Mouse (Mus musculus): ENCODE data around the gene Elk1.

Elk1 gene

DNA sequence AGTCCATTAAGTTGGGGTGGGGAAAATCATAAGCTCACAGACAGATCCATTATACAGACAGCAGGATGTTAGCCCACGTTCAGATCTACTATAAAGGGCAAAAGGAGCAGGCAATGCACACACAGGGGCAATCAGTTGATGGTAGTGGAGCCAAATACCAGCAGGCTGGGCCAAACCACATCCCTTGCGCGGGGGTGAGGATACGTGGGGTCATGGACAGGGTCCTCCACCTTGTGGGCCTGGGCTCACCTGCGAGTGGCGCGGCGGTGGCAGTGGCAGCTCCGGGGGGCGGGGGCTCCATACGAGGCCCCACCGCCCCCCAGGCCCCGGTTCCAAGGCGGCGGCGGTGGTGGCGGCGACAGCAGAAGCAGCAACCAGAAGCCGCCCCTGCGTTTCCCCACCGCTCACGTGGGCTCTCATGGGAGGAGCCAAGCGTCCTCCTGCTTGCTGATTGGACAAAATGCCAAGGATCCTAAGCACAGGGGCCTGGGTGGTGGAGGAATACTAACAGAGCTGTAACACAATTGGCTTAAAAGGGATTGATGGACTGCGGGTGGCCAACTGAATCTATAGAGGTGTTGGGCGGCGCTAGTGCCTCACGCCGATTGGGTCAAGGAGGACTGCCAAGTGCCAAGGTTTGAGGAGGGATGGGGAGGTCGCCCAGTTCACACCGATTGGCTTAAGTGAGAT lies at the start of gene Elk1:
TSS of gene Elk1 (minus strand) at position 418 of the 690 bp plus-strand sequence.
- peak; percentile 91 for DNase-seq (ENCODE audit: low spot score)

DNA sequence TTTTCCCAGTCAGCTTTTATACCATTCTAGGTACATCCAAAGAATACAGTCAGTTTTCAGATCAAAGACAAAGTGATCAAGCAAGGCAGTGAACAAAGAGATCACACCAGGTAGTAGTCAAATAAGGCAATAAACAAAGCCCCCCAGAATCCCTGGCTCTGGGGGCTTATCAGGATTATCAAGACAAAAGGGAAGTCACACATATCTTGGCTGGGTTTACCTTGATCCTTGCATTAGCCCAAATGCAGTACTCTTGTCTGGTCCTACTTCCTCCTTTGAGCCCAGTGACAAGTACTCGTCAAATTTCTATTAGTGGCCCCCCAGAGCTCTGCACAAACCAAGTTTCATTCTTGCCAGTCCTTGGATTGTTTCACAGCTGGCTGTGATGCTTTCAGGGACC lies 30.5 kb upstream of the Elk1 start:
- DNase-seq (ENCODE audit: low spot score) = no peak

DNA sequence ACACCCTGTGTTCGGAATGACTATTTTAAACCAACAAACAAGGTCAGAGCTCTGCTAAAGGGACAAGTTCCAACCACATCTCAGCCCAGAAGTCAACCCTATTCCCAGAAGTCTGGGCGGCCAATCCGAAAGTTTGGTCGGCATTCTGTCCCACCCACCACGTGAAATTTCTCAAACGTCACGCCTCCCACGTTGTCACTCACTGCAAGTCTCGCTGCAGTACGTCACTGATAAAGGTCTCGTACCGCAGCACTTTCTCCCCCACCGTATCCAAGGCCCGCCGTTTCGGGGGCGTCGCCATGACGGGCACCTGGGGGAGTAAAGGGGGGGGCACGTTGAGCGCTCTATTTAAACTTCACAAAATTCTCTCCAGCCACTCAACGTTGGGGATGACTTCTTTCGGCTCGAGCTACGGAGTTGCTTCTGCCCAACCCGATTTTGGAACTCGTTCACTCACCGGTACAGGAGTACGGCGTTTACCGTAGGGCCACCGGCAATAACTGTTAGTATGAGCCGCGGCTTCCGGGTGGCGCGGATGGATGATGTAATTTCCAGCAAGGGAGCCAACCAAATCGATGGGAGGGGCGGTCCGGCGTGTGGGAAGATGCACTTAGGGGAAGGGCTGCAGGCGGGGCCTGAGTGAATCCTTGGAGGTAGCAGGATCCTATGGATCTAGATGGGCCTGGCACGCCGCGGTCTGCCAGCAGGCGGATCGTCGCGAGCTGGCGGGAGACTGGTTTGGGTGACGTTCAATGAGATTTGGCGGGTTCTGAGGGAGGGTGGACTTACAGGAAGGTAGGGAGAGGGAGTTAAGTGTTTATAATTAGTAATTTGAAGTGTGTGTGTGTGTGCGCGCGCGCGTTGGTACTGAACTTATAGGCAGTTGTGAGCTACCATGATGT lies 11.3 kb upstream of the Elk1 start, which contains the start of gene Uxt:
TSS of gene Uxt (minus strand) at position 541 of the 902 bp plus-strand sequence.
- DNase-seq (ENCODE audit: low spot score) = peak; percentile 91

DNA sequence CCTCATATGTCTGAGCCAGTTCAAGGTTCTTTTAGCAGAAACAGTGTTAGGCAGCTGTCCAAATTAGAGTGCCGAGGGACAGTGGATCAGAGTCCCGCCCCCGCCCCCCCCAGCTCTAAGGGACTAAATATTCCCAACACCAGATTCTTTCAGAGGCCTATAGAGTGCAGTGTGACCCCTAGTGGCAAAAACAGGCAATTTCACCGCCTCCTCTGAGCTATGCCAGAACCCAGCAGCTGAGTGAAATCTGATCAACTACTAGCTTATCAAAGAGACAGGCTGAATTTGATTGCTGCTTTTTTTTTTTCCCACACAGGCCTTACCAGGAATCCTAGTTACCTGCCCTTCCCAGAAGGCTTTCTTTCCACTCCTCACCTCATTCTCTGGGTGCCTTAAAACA lies 4.4 kb downstream of the Elk1 start:
- peak; percentile 55 for DNase-seq (ENCODE audit: low spot score)

DNA sequence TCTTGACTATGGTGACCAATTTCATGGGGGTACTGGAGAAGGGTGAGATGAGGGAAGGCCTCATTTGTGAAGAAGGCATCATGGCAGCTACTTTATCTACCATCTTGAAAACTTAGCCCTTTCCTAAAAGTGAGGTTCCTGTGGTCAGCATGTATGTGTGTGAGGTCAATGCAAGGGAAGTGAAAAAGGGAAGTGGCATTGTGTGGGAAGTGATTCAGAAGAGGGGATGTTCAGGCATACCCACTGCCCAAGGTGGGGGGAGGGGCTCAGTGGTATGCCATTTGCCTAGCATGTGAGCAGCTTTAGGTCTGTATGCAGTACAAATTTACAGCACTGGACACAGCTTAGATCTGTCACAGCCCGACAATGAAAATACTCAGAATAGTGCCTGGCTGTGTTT lies 18.4 kb downstream of the Elk1 start:
- DNase-seq (ENCODE audit: low spot score) = no peak

DNA sequence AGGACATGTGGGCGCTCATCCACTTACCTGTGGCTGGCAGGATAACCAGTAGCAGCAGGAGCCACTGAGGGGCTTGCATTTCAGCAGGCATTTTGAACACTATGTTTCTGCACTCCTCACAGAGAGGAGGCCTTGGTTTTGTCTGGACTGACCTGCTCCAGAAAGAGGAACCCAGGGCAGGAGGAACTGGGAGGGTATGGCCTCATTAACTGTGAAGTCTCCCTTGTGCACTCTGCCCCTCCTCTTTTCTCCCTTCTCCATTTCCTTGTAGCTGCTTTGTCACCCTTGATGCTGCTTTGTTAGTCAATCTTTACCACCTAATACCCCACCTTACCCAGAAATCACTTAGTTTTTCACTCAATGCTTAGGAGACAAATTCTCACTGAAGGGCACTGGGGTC lies 19.0 kb downstream of the Elk1 start, which contains the start of gene Cfp:
TSS of gene Cfp (minus strand) at position 192 of the 400 bp plus-strand sequence.
- no peak for DNase-seq (ENCODE audit: low spot score)

DNA sequence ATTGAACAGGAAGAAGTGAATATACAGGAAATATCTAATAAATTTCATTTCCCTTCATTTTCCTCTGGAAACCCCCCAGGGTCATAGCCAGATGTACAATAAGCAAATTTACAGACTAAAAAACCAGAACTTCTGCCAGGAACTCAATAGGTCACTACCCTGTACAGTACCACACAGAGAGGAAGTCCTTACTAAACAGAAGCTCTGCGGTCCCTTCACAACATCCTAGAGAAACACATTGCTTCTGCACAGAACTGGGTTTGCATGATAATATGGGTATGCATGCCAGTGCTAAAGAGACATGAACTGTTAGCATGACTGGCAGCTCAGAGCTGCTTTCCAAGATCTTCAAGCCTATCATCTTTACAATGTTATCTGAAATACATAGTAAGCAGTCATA lies 20.5 kb downstream of the Elk1 start:
- DNase-seq (ENCODE audit: low spot score) = no peak

DNA sequence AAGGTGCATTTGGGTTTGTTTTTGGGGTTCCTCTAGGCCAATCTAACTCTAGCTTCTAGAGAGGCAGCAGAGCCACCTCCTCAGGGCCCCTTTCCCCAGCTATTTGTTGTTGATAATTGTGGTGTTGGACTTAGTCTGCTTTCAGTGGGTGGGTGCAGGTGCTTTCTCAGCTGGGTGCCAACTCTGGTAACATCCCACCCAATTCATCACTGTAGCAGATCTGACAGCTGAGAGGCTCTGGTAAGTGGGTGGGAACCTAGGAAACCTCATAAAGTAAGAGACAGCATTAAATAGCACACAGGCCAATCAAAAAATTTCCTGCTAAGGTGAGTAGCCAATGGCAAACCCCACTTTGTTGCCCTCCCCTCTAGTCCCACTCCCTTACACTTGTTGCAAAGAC lies 25.4 kb downstream of the Elk1 start:
- DNase-seq (ENCODE audit: low spot score) = no peak

DNA sequence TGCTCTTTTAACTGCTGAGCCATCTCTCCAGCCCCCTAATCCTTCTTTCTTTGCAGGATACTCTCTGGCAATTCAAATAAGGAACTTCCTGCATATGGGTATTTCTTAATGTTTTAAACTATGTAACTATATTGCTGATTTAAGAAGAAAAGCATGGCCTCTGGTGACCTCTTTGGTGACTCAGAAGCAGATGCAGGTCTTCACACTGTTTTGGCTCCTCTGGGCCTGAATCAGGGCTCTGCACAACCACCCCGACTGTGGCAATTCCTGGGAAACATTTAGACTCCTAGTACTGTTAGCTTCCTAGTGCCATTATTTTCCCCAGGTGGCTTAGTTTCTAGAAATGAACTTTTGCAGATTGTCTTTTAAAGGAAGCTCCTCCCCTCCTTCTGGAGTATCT lies 26.9 kb downstream of the Elk1 start:
- no peak for DNase-seq (ENCODE audit: low spot score)

DNA sequence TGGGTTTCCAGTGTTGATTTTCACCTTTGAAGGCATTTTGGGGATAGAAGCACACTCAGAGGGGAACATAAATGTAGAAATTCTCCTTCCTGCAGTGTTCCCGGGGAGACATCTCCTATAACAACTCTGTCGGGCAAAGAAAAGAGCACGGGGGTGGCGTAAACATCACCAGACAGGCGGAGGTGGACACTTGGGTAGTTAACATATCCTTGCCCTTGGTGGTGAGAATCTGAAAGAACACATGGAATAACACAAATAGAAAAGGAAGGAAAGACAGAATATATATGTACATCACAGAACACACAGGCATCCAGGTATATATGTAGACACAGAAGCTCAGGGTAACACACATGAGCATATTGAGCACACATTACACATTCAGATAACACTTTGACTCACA lies 29.0 kb downstream of the Elk1 start:
- no peak for DNase-seq (ENCODE audit: low spot score)

DNA sequence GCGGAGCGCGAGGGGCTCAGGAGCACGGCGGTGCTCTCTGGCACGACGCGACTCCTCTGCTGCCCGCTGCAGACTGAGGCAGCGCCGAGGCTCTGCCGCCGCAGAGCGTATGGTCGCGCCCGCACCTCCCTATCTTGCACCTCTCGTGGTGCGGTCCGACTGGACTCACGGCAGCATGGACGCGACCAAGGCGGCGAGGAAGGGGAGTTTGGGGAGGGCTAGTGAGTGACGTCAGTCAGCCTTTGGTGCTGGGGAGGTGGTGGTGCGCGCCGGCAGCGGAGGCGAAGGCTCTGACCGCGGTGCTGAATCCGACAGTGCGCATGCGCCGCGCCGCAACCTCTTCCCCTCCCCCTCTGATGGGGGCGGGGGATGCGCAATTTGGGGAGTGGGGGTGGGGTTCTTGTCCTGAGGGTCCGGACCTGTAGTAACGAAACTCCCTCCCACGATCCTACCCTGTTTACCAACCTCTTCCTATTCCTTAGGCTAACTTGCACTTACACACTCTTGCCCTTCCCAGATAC lies 29.5 kb downstream of the Elk1 start, which contains the start of gene Syn1:
TSS of gene Syn1 (minus strand) at position 161 of the 521 bp plus-strand sequence.
- DNase-seq (ENCODE audit: low spot score) = peak; percentile 92

DNA sequence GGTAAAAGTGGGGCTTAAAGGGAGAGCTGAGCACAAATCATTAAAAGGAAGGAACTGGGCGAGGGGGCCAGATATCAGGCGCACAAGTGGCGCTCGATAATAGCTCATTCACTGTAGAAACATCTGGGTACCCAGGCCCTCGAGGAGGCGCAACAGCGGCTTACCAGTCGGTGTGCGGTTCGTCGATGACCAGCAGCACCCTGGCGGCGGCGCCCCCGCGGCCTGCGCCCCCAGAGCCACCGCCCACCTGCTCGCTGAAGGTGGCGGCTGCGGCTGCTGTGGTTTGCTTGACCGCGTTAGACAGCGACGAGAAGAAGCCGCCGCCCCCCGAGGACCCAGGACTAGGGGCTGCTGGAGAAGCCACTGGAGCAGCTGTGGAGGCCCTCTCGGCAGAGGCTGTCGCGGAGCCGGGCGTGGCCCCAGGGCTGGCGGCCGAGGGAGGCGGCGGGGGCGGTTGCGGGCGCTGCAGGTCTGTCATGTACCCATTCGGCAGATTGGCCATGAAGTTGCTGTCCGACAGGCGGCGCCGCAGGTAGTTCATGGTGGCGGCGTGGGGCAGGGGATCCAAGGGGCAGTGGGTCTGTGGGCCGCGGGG lies 30.1 kb downstream of the Elk1 start:
- DNase-seq (ENCODE audit: low spot score) = peak; percentile 30

DNA sequence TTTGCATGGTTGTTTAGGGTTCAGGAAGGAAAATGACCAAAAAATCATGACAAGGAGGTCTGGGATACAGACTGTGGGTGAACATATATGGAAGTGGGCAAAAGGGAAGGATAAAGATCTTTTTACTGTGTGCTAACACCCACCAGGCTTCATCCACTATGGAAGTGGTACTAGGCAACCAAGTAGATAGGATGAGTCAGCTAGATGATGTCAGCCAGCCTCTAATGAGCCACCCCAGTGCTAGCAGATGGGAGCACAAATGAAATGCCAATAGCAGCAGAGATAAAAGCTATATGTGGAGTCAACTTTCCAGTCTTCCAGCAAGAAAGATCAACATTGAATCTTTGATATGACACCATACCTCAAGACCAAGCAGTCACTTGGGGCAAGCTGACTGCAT lies 35.3 kb downstream of the Elk1 start:
- peak; percentile 27 for DNase-seq (ENCODE audit: low spot score)

DNA sequence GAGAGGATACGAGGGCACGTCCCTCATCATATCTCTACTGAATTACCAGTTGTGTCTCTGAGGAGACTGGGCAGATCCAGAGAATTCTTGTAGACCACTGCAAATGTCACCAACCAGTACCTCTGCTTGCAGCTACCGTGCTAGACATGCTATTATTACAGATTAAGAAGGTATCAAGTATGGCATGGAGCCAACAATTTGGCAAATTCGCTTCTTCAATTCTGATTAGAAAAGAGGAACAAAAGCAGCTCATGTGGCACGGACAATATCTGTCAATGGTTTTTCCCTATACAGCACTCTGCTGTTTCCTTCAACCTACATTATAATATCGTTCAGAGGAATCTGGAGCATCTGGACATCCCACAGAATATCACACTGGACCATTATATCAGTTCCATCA lies 36.7 kb downstream of the Elk1 start:
- no peak for DNase-seq (ENCODE audit: low spot score)

DNA sequence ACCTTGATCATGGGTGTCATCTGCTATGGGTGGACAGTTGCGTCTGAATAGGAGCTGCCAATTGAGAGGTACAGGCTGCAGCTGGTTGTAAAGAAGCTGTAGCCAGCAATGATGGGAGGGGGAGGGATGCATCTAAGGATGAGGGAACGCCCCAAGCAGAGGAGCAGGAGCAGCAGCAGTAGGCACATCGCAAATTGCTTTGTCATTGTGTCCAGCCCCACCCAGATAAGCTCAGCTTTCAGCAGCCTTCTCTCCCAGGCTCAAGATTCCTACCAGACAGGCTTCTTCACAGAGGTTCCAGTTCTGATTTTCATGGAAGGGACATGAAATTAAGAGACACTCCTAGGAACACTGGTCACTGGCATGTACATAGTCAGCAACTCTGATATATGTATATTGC lies 40.3 kb downstream of the Elk1 start:
- DNase-seq (ENCODE audit: low spot score) = peak; percentile 15
